In the genomic region with DNA sequence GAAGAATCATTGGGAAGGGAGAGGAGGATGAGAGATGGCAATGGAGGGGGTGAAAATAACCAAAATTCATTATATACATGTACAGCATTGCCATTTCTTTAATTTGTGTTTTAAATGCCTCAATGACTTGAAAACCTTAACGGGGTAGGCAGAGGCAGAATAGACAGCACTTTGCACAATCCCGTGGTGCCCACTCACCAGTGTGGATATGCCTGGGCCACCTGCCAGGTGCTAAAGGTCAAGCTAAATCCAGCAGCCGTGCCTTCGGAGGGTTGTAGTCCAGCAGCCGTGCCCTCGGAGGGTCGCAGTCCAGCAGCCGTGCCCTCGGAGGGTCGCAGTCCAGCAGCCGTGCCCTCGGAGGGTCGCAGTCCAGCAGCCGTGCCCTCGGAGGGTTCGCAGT, we compare ENCODE assay signal across 15 mouse cellular contexts.
"Had no signal": no experiment of that assay in that cellular context is flagged by ENCODE, and none has a peak within 500 bp of the region (broad histone marks: within the 10 kb centered on the region; RNA-seq: fewer than 3 reads in every experiment).

No protein-coding gene starts in this region.

- H3K9me3 ChIP-seq: liver, embryonic 13.5 days had no signal

- H3K36me3 ChIP-seq: liver, embryonic 13.5 days had no signal

- H3K4me3 ChIP-seq: left cerebral cortex, adult 2 months; liver, embryonic 13.5 days had no signal

- ATAC-seq: inflammation-experienced regulatory T-cells, adult 6 months; intestine, embryonic 16.5 days had no signal

- DNase-seq: layer of hippocampus, postnatal 36 days; liver, embryonic 13.5 days; lung, adult 2 months; lung, postnatal 14 days; lung, postnatal 4 days; midbrain, embryonic 14.5 days; right cerebral cortex, adult 18-20 months; right cerebral cortex, postnatal 14 days; right cerebral cortex, postnatal 4 days; thymus, adult 18-20 months; thymus, postnatal 36 days had no signal

- H3K27me3 ChIP-seq: liver, embryonic 13.5 days had no signal

- H3K9ac ChIP-seq: liver, embryonic 13.5 days had no signal

- H3K27ac ChIP-seq: left cerebral cortex, adult 2 months; liver, embryonic 13.5 days had no signal

- H3K4me1 ChIP-seq: liver, embryonic 13.5 days had no signal

- H3K4me2 ChIP-seq: liver, embryonic 13.5 days; midbrain, embryonic 11.5 days had no signal
